Mouse (Mus musculus): ENCODE data around the gene St8sia1.

Gene St8sia1

DNA sequence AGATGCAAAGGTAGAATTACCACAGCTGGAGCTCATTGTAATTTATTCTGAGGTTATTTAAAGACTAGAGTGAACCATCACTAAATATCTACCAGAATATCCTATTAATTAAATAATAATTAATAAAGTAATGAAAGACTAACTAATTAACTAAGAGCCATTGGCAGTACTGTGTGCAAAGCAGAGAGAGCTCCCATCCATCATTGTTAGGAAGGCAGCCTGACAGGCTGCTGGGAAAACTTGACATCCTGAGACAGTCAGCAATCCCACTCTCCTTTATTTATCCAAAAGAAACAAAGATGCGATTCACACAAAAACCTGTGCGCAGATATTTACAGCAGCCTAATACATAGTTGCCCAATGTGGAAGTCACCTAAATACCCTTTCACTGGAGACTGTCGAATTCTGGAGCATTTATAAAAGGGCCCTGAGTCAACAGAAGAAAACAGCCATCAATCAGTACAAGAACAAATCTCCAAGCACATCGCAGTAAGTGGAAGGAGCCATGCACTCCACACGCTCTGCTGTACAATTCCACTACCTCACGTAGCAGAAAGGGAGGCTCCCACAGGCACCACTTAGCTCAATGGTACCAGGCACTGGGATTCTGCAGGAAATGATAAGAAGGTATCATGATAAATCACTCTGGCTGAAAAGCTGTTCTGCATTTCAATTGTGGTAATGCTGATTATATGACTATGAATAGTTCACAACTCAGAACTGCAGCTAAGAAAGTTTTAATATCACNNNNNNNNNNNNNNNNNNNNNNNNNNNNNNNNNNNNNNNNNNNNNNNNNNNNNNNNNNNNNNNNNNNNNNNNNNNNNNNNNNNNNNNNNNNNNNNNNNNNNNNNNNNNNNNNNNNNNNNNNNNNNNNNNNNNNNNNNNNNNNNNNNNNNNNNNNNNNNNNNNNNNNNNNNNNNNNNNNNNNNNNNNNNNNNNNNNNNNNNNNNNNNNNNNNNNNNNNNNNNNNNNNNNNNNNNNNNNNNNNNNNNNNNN lies 15.7 kb upstream of the St8sia1 start:
- DNase-seq (ENCODE audit: low spot score), result peak; percentile 50

DNA sequence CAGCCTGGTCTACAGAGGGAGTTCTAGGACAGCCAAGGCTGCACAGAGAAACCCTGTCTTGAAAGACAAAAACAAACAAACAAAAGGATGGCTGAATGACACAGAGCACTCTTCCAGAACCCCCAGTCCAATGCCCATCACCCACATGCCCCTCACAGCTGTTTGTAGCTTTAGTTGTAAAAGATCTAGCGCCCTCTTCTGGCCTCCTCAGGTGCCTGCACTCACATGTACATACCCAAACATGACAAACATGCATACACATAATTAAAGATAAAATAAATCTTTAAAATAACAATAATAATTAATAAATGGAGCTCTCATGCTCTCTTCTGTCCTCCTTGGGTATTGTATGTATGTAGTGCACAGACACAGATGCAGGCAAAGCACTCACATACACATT lies 13.0 kb upstream of the St8sia1 start:
- no peak for DNase-seq (ENCODE audit: low spot score)

DNA sequence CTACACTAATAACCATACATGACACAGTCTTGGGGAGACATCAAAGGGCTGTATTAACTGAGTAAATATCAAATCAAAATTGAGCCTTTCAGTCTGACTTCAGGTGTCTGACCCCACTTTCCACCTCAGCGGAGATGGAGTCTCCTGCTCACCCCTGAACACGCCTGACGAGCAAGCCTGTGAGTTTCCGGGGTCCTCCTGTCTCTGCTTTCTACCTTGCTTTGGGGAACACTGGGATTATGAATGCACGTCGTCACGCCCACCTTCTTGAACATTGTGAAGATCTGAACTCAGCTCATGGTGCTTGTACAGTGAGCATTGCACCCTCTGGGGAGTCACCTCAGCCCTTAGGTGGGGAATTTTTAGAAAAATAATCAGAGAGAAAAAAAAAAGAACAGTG lies 9.0 kb upstream of the St8sia1 start:
- no peak for DNase-seq (ENCODE audit: low spot score)

DNA sequence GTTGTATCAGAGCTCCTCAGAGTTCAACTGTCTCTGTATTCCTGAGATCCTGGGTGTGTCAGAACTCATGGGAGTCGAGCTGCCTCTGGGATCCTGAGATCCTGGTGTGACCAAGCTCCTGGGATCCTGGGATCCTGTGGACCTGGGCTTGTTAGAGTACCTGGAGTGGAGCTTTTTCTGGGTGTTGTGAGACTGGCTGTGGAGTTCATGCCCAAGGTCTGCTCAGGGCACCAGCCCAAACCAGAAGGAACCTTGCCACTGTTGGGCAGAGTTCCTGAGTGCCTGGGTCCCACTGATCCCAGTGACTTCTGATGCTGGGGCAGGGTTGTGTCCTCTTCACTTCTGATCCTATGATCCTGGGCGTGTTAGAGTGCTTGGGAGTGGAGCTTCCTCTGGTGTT lies 8.0 kb upstream of the St8sia1 start:
- DNase-seq (ENCODE audit: low spot score), result no peak

DNA sequence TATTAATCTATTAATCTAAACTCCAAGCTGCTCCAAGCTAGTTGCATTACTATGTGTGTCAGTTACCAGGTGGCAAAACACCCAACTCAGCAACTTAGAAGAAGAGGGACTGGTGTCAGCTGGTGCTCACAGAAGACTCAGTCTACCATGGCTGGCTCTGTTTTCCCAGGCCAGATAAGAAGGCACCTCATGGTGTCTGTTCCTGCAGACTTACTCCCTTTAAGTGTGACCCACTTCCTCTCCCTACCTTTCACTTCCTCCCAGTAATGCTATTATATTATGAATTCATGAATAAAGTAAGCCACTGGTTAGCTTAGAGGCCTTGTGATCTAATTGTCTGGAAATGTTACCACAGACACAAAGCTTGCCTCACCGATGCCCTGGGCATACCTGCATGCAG lies 3.2 kb upstream of the St8sia1 start:
- DNase-seq (ENCODE audit: low spot score), result no peak

DNA sequence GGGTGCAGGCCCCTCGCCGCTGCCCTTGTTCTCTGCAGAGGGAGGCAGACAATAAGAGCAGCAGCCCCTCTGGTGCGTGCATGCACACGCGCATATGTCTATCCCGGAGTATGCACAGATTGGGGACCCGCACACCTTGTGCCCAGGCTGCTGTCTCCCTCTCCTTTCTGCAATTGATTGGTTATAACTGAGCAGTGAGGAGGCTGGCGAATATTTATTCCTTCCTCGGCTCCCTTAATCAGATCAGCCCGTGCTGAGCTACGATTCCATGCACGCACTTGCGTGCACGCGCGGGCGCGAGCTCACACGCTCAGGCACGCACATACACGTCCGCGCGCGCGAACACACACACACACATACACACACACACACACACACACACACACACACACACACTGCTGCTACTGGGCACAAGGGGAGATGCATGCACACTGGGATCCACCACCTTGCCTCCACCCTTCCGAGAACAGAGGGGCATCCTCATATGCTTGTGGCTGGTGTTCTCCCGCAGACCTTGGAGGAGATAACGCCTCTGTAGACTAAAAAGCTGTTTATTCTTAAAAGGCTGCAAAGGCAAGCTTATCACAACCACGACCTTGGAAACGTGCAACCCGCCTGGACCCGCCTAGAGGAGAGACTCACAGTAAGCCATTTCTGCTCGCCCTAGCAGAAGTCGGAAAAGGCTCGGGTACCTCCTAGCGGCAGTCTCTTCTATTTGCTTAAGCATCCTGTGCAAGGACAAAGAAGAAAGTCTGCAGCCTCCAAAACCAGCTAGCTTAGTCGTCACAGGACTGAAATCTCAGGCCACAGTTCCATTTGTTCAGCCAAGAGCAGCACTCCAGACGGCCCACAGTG lies 506 bp upstream of the St8sia1 start:
- peak; percentile 93 for DNase-seq (ENCODE audit: low spot score)

DNA sequence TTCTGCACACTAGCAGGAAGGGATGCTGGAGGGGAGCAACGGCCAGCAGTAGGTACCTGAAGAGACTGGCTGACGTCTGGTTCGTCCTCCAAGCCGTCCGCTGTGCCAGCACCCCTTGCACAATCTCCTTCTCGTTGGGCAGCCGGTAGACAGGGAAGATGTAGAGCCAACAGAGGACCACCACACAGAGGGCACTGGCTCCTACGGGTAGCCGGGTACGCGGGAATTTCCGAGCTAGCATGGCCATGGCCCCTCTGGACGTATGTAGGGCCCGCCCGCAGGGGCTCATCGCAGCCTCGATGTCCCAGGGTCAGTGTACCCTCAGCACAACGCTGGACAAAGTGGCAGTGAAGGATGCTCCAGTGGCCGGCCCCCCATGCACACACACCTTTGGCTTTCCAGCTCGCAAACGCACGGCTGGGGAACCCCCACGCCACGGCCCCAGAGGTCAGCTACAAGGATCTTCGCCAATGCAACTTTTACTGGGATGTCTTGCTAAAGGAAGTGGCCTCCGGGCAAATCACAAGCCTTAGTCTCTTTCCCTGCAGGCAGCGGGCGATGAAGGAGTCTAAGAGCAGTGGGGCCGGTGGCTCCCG lies 674 bp downstream of the St8sia1 start:
- no peak for DNase-seq (ENCODE audit: low spot score)

DNA sequence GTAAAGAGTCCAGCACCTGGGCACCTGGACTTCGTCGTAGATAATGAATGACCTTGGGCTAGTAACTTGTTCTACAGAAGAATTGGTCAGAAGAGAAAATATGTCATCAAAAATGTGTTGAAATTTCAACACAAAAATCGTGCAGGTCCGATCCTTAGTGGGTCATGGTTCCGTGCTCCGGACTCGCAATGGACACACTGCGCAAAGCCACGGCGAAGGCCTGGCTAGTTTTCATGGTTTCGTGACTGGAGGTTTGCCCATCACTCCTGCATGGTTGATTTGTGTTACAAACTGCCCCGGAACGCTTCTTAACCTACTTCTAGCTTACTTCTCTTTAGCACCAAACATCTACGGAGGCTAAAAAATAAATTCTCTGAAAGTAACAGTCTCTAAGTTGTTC lies 1.4 kb downstream of the St8sia1 start:
- no peak for DNase-seq (ENCODE audit: low spot score)

DNA sequence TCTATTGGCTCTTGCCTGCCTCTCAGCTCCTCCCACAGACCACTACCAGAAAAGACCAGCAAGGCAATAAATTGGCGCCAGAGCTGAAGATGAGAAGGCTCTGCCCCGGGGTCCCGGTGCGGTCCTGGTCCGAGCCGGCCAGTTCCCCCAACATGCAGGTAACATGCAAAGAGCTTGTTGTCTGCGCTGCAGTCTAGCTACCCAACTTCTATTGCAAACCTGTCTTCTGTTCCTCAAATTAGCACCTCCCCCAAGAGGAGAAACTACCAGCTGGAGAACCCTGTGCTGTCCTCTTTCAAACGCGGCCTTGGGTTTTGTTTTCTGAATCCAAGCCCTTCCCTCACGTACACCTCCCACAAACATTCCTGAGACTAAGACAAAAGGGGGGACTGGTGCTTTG lies 1.8 kb downstream of the St8sia1 start:
- DNase-seq (ENCODE audit: low spot score), result no peak

DNA sequence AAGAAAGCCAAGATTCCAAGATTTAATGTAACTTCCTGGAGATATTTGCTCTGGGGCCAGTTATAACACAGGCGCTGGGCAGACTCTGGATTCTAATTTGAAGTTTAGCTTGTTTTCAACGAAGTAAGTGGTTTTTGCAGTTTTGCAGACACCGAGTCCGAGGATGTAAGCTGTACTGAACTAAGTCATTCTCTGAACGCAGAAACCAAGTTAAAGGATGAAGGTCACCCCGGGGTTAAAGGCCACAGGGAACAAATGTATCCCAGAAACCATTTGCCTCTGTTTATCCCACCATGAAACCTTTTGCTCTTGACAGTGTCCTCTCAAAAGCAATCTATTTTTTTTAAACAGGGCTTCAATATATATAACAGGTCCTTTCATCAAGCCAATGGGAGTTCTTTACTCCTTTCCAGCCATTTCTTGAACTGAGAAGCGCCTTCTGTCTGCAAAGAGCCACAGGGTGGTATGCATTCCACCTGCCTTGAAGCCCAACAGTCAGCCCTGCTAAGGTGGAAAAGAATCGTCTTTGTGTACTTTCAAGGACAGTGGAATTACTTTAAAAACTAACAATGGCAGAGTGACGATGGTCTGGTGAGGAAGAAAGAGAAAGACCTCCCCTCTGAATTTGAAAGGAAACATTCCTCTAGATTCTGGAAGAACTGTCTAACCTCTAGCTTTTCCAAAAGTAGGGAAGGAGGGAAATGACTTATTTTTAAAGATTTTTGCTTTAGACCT lies 2.4 kb downstream of the St8sia1 start:
- DNase-seq (ENCODE audit: low spot score), result no peak

DNA sequence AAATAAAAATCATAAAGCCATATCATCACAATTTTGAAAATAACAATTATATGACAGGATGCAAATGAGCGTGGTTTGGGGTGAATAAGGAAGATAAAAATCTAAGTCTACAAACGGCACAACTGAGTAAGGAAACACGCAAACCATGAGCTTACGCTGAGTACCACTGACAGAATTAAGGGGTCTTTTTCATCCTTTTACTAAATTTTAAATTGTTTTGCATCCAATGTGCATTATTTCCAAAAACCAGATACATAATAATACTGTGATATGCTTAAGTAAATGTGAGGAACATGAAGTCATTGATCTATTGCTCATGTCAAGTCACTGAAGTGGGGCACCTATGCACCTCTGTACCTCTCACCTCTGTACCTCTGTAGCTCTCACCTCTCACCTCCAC lies 7.7 kb downstream of the St8sia1 start:
- DNase-seq (ENCODE audit: low spot score), result no peak

DNA sequence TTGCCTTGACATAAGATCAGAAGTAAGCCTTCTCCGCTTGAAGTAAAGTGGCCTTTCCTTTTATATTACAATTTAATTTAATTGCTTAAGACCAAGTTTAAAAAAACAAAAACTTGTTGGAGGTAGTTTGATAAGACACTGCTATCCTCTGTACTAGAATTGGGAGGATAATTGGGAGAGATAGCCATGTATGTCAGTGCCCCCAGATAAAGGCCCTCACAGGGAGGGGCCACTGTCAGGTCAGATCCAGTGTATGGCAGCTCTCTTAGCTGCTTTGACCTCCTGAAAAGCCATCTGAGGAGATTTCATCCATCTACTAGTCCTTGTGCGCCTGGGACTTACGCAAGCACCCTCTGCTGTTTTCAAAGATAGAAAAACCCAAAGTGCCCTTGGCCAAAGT lies 9.0 kb downstream of the St8sia1 start:
- no peak for DNase-seq (ENCODE audit: low spot score)

DNA sequence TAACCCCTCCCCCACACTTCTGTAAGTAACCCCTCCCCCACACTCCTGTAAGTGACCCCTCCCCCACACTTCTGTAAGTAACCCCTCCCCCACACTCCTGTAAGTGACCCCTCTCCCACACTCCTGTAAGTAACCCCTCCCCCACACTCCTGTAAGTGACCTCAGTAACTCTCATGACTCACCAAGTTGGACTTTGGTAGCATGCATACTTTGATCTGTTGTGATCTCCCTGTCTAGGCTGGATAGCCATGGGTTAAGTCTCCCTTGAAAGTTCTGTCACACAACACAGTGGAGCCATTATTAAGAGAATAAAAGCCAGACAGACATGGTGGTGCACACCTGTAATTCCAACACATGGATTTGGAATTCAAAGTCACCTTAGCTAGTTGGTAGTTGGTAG lies 11.1 kb downstream of the St8sia1 start:
- no peak for DNase-seq (ENCODE audit: low spot score)

DNA sequence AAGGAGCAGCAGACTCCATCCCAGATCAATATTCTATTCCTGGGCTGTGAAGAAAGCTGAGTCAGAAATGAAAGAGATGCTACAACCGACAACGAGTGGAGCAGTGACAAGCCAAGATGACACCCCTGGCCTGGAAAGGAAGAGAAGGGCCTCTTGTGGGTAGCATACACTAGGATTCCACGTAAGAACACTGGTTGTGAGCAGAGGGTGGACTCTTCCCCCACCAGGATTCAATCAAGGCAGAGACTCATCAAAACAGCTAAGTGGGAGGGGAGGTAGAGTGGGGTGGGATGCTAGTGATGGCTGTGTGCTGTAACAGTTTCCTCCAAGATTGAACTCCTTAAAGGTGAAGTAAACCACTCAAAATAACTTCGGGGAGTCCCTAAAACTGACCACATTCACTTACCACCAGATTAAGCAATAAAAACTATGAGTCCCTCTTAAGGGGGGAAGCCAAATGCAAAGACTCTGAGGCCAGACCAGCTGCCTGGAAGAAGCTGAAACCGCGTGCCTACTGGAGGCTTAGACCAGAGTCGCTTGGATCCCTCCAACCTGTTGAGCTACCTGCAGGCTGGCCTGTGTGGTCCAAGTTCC lies 11.8 kb downstream of the St8sia1 start:
- DNase-seq (ENCODE audit: low spot score), result no peak

DNA sequence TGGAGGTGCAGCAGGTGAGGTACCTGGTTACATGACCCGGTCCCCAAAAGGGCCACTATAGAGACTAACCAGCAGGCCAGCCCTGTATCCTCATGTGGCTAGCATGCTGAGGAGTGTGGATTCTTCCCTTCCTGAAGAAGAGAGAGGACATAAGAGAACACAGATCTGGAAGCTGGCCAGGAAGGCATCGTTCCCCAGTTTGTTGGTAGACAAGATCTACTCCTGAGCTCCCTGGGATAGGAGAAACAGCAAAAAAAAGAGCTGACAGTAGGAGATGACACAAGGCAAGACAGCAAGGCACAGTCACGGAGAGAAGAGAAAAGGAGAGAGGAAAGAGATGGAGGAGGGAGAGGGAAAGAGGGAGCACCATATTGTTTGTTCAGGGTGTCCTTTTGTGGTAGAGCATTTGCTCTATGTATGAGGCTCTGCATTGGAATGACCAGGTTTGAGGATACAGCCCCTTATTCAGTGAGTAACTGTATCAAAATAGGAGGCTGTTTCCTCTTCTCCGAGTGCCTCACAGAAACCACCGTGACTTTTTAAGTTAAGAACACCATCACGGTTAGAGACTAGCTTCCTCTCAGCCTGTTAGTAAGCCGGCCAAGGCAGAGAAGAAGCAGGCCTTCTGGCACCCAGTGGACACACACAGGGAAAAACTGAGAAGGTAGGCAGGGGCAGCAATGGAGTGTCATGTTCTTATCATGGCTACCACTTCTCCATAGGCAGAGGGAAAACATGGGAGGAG lies 12.5 kb downstream of the St8sia1 start:
- no peak for DNase-seq (ENCODE audit: low spot score)

DNA sequence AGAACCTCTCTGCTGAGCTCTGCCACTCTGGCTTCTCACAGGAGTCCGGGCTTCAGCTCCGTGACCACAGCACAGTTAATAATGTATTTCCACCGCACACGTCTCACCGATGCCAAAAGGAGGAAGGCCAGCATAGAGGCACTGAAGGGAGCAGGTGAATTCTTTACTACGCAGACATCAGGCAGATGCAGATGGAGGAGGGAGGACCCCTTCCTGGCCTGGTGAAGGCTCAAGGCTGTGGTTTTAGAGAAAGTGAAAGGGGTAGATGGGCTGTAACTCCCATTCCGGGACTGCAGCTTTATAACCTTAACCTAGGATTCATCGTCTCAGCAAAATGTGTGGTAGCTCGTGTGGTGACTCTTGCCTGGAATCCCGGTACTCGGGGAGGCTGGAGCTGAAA lies 13.9 kb downstream of the St8sia1 start:
- DNase-seq (ENCODE audit: low spot score), result no peak

DNA sequence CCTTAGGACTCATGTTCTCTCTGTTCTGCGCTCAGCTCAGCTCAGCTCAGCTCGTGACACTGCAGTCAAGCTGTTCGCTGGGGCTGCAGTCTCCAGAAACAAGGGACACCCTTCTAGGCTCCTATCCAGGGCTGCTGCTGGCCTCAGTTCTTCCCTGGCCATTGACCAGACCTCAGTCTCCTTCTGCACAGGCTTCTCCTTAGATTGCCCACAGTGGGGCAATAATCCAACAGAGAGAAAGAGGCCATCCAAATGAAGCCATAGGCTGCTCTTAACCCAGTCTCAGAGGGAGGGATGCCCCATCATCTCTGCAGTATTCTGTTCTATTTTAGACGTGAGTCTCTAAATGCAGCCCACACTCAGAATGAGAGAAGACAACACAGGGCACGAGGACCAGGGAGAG lies 15.3 kb downstream of the St8sia1 start:
- no peak for DNase-seq (ENCODE audit: low spot score)

DNA sequence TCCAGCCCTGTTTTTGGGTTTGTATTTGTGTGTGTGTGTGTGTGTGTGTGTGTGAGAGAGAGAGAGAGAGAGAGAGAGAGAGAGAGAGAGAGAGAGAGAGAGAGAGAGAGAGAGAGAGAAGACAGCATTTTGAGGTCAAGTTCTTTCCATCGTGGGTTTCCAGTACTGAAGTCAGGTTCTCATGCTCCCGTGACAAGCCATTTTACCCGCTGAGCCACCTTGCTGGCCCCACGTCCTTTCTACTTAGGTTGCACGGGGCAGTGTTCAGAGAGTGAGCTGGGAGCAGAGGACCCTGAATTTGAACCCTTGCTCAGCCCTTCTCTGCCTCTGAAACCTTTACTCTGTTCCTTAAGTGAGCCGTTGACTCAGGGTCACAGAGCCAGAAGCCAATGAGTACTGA lies 17.2 kb downstream of the St8sia1 start:
- DNase-seq (ENCODE audit: low spot score), result no peak

DNA sequence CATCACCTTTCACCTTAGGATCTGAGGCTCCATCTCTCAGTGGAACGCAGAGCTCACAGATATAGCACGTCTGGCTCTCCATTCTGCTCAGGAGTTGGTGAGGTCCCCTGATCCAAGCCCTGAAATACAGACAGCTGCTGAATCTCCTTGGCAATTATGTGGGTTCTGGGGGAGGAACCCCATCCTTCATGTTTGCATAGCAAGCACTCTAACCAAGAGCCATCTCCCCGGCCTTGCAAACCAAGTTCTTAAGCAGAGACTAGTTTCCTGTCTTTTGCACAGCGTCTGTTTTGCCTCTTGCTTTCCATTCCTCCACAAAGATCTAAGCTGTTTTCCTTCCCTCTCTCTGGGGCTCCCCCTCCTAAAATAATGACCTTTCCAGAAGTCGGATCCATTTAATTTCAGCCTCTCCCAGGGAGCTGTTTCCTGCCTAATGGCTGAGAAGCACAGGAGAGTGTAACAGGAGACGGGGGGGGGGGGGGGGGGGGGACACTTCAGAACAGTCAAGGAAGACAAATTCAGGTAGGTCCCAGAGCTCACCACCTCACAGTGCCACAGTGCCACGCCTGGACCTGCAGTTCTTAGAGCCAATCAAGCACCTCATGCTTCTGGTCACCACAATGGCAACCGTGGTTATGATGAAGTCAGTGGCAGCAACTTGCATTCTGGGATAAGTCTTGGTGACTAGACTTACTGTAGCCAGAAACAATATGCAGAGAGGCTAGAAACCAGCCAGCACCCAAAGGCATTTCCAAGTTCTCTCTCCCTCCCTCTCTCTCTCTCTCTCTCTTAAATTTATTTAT lies 18.0 kb downstream of the St8sia1 start:
- peak; percentile 37 for DNase-seq (ENCODE audit: low spot score)

DNA sequence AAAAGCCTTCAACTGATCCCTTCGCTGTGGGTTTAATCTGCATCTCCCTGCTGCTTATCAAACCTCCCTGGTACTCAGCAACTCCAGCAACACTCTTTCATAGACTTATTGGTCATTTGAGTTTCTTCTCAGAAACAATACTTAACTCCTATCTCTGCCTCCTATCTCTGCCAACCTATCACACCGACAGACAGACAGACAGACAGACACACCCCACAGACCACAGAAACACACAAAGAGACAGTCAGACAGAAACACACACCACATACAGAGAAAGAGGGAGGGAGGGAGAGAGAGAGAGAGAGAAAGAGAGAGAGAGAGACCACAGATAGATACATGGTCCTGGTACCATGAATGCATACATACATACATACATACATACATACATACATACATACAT lies 18.8 kb downstream of the St8sia1 start:
- DNase-seq (ENCODE audit: low spot score), result no peak
